Mouse (Mus musculus): ENCODE results near the gene Hoxc9.

Hoxc9 gene

GRCm38 (mm10) chr15:102976171-102976570, at the start of gene Hoxc9:
Hoxc9 (plus strand) TSS chr15:102976439.
- DNase-seq (ENCODE audit: low spot score in 2 of 2) = no peak

DNA sequence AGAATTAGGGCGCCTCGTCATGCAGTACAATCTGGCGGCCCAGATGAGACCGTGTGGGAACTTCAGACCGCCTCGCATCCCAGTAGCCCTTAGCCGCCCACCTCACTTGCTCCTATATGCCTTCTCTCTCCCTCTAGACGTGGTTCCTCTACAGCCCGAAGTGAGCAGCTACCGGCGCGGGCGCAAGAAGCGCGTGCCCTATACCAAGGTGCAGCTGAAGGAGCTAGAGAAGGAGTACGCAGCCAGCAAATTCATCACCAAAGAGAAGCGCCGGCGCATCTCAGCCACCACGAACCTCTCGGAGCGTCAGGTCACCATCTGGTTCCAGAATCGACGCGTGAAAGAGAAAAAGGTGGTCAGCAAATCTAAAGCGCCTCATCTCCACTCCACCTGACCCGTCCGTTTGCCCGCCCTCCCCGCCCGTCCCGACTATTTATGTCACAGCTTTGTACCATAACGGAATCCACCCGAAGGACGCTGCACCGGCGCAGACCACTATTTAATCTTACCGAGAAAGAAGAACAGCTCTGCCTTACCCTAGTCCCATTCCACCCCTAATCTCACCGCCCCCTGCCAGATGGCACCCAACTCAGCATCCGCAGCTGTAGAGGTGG, 49.1 kb upstream of the Hoxc9 start:
- DNase-seq (ENCODE audit: low spot score in 2 of 2) = no peak

DNA sequence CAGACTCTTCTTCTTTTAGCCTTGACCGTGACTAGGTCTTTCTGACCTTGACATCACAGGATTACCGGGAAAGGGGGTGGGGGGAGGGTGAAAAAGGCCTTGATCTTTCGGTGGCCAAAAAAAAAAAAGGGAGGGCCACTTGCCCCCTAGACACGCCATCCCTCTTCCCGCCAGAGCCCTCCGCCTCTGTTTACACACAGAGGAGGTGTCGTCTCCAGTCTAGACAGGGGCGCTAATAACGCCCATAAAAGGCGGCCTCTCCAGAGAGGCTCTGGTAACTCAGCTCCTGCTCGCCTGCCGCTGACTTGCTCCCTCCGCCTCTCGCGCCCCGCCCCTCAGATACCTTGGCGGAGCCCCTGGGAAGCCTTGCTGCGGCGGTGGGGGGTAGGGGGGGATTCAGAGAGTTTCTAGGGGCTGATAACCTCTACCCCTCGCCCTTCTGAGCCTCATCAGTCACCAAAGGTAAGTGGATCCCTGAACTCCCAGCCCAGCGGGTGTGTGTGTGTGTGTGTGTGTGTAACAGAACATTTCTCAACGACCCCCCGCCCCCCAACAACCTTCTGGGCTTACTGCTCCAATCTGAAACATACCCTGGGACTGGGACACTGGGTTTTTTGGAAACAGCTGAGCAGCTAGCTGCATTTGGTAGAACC, 44.4 kb upstream of the Hoxc9 start:
- no peak for DNase-seq (ENCODE audit: low spot score in 2 of 2)

DNA sequence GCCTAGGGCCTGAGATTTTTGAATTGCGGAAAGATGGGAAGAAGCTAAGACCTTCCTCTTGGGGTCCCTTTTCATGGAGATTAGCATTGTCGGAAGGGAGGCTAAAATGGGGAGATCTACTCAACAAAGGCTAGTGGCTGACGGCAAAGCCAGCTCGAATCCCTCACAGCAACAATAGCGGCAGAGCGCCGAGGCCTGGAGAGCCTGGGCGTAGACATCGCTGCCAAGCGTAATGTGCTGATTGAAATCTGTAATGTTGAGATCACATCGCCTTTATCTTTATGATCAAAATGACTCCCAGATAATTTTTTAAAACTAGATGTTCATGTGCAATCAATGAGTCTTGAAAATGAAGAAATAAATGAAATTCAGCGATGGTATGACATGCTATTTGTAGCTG, 41.8 kb upstream of the Hoxc9 start:
- no peak for DNase-seq (ENCODE audit: low spot score in 2 of 2)

DNA sequence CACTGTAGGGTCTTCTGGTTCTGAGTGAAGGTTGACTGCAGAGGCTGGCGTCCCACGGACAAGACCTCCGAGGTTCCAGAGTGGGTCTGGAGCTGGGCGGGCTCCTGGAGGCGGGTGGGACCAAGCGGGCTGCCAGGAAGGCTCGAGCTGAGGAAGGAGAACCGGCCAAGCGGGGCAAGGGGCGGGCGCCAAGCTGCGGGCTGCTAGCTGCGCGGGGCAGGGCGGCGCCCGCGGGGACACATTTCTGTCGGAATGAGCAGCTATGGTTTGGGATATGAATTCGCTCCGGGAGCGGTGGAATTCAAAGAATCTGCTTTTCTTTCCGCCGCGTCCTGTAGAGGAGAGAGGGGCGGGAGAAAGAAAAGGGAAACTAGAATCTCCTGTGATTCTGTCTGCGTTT, 41.3 kb upstream of the Hoxc9 start:
- DNase-seq (ENCODE audit: low spot score in 2 of 2) = no peak

DNA sequence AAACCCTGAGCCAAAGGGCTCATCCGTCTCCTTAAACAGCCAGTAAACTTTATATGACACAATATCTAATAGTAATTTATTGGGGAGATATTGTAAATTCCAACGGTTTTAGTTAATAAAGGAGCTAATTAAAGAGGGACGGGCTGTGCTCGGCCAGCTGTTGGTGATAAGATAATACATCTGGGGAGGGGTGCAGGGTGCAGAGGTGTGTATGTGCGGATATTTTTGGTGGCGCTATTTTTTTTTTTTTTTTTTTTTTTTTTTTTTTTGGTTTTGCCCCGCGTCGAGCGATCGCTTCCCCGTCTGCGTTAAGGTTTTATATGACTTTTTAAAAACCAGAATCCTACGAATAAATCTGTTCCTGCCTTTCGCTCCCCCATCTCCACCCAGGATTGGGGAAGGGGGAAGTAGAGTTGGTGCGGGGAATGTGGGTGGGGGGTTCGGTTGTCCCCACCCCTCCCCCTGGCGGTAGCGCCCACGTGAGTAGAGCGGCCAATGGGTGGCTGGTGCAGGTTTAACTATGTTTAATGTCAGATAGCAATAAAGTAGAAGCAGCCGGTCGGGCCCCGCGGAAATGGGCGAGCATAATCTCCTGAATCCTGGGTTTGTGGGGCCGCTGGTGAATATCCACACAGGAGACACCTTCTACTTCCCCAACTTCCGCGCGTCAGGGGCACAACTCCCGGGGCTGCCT, 39.8 kb upstream of the Hoxc9 start, which contains the start of gene Hoxc12:
Gene Hoxc12 (plus strand): TSS at position 479 of the 694 bp plus-strand sequence.
- no peak for DNase-seq (ENCODE audit: low spot score in 2 of 2)

DNA sequence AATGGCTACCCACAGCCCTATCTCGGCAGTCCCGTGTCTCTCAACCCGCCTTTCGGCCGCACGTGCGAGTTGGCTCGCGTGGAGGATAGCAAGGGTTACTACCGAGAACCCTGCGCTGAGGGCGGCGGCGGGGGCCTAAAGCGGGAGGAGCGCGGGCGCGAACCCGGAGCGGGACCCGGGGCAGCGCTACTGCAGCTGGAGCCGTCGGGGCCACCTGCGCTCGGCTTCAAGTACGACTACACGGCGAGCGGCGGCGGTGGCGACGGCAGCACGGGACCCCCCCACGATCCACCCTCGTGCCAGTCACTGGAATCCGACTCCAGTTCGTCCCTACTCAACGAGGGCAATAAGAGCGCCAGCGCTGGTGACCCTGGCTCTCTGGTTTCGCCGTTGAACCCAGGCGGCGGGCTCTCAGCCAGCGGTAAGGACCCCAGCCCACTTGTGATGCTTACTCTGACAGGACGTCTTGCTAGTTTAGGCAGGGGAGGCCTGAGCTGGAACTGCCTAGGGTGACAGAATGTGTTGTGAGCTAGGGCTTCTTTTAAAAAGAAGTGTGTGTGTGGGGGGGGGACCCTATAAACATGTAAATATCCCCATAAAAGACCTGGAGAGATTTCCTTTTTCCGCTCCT, 39.1 kb upstream of the Hoxc9 start:
- no peak for DNase-seq (ENCODE audit: low spot score in 2 of 2)

GRCm38 (mm10) chr15:102939256-102940155, 36.7 kb upstream of the Hoxc9 start:
- DNase-seq (ENCODE audit: low spot score in 2 of 2) = no peak

DNA sequence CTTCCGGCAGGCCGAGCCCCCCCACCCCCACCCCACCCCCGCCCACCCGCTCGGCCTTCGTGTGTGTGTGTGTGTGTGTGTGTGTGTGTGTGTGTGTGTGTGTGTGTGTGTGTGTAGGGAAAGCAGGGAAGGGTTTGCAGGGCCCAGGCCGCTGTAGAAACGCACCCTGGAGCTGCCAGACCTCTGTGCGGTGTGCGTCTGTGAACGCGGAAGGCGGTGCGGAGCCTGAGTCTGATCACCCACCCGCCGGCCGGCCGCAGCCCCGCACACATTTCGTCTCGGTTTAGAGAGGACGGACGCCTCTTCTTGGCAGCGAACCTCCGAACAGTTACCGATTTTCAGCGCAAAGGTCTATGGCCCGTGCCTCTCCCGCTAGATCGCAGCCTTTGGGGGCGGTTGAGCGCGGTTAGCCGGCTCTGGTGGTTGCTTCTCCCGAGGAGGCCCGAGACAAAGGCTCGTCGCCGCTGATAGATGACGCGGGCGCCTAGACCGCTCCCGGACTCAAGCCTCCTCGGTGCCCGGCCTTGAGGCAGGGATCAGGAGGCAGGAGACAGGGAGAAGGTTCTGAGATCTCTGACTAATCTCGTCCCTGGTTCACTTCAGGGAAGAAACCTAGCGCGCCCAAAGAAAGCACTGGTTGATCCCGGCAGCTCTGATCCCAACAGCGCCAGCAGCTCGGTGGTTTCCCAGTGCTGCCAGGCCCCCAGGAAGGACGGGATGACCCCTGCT, 33.3 kb upstream of the Hoxc9 start:
- peak in 1 of 2 experiments; percentile 33 for DNase-seq (ENCODE audit: low spot score in 2 of 2)

DNA sequence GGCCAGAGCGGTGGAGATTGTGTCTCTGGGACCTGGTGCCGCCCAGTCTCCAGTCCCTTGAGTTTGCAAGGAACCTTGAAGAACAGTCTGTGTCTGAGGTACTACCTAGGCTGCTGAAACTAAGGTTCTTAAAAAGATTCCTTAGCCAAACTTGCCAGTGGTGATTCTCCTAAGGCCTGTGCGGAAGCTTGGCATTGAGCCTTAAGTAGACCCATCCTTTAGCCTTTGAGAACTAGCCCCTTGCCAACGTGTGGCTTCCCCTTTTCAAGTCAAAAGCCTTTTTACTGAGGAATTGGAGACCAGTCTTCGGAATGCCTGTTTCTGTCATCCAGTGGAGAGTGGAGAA, 32.8 kb upstream of the Hoxc9 start:
- DNase-seq (ENCODE audit: low spot score in 2 of 2) = no peak

GRCm38 (mm10) chr15:102945185-102946077, 30.8 kb upstream of the Hoxc9 start:
- DNase-seq (ENCODE audit: low spot score in 2 of 2) = no peak

GRCm38 (mm10) chr15:102947276-102947675, 29.0 kb upstream of the Hoxc9 start:
- no peak for DNase-seq (ENCODE audit: low spot score in 2 of 2)

GRCm38 (mm10) chr15:102948842-102949241, 27.4 kb upstream of the Hoxc9 start:
- no peak for DNase-seq (ENCODE audit: low spot score in 2 of 2)

DNA sequence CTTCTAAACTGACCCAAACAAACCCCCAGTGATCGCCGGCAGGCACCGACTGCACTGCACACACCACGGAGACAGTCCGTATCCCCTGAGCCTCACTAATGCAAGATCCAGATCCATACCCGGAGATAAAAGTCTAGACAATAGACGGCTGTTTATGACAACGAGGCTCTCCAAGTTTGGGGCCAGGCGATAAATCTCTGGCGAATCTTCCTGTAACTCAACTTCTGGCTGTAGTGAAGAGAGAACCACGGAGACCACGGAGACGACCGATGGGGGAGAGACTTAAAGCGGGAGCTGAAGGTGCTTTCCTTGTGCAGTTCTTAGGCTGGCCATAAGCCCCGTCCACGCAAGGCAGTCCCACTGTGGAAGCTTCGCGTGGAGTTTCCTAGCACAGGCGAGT, 26.5 kb upstream of the Hoxc9 start:
- DNase-seq (ENCODE audit: low spot score in 2 of 2) = no peak

DNA sequence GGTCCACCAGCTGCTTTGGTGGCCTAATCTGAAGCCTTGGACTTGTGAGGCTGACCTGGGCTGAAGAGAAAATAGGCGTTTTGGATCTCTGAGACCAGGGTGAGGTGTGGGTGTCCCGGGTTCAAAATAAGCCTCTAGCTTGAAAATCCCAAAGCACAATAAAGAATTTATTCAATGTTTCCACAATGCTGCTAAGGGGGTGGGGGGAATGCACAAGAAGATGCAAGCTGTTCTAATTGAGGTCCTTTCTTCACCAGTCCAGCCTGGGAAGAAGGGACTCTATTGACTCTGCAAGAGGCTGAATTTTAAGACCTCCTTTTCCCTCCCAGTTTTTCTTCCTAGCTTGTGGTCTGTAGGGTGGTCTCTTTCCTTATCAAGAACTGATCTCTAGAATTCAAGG, 25.4 kb upstream of the Hoxc9 start:
- no peak for DNase-seq (ENCODE audit: low spot score in 2 of 2)

- DNase-seq (ENCODE audit: low spot score in 2 of 2) = no peak
These were observed 22.7 kb upstream of the Hoxc9 start for GRCm38 (mm10) chr15:102953561-102953960.

DNA sequence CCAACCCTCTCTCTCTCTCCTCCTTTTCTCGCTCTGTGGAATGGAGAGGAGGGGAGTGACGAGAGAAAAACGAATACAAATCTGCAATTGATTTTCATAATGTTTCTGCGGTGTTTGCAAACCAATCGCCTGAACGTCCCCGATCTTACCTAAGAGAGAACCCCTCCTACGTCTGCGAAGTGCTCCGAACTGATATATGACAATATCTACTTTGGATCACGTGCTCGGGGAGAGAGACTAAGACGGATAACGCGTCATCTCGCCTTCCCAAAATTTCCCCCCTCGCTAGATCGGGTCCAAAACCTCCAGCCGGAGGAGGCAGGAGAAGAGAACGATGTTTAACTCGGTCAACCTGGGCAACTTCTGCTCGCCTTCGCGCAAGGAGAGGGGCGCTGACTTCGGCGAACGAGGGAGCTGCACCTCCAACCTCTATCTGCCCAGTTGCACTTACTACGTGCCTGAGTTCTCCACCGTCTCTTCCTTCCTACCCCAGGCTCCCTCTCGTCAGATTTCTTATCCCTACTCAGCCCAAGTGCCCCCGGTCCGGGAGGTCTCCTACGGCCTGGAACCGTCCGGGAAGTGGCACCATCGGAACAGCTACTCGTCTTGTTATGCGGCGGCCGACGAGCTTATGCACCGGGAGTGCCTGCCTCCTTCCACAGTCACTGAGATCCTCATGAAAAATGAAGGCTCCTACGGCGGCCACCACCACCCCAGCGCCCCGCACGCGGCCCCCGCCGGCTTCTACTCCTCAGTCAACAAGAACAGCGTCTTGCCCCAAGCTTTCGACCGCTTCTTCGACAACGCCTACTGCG, 21.8 kb upstream of the Hoxc9 start, which contains the start of gene Hoxc11:
Gene Hoxc11 (plus strand): TSS at position 236 of the 815 bp plus-strand sequence.
- no peak for DNase-seq (ENCODE audit: low spot score in 2 of 2)

DNA sequence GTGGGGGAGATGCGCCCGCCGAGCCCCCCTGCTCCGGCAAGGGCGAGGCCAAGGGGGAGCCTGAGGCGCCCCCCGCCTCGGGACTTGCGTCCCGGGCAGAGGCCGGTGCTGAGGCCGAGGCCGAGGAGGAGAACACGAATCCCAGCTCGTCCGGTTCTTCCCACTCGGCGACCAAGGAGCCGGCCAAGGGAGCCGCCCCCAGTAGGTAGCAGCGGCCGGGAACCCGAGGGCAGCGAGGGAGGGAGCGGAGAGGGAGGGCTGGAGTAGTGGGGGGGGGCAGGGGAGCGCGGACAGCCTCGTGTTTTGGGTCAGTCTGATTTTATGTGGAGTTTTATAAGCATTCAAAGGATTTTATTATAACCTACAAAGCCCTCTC, 21.2 kb upstream of the Hoxc9 start:
- DNase-seq (ENCODE audit: low spot score in 2 of 2) = no peak
